Mouse (Mus musculus) stomach, embryonic 15.5 days (tissue): ENCODE measurements around the gene Olfr437. TPM values are rescaled to one million over a fixed set of nuclear protein-coding genes. Genes with fewer than 3 reads are reported as not detected.
"Not testable (repeated sequence)": the region's sequence is repeated elsewhere in the genome, so short reads cannot be mapped to it uniquely, and the experiment has no call there.

Experiments
- ATAC-seq: fragments of 200-750 bp; cut with Nextera tagmentation; 2 replicates; pipeline ENCODE4 v1.8.0; 2017; ENCODE audit warnings: low read depth, moderate number of reproducible peaks, moderate TSS enrichment; ENCODE audit not compliant: insufficient read depth, low FRiP score
- H3K27ac ChIP-seq: fragments of 300-500 bp; sonication (generic); 2 replicates; pipeline ENCODE4 v1.5.1; 2015; ENCODE audit warnings: mild to moderate bottlenecking, inconsistent platforms
- H3K27me3 ChIP-seq: fragments of 300-500 bp; sonication (generic); replicated peaks from 2 replicates; pipeline ENCODE4 v1.6.1; 2015; ENCODE audit warnings: inconsistent platforms
- H3K36me3 ChIP-seq: fragments of 300-500 bp; sonication (generic); 2 replicates; pipeline ENCODE4 v1.6.1; 2015; ENCODE audit warnings: inconsistent platforms
- H3K4me1 ChIP-seq: fragments of 300-500 bp; sonication (generic); 2 replicates; pipeline ENCODE4 v1.6.1; 2015; ENCODE audit warnings: inconsistent platforms
- H3K4me2 ChIP-seq: fragments of 300-500 bp; sonication (generic); 2 replicates; pipeline ENCODE4 v1.6.1; 2015; ENCODE audit warnings: mild to moderate bottlenecking, inconsistent platforms
- H3K4me3 ChIP-seq: fragments of 300-500 bp; sonication (generic); replicated peaks from 2 replicates; pipeline ENCODE4 v1.5.1; 2015; ENCODE audit warnings: inconsistent platforms
- H3K9ac ChIP-seq: fragments of 300-500 bp; sonication (generic); 2 replicates; pipeline ENCODE4 v1.6.1; 2015; ENCODE audit warnings: inconsistent platforms
- H3K9me3 ChIP-seq: fragments of 300-500 bp; sonication (generic); 2 replicates; pipeline ENCODE4 v1.6.1; 2016; ENCODE audit warnings: inconsistent platforms
- polyA plus RNA-seq: library from polyadenylated mRNA; unstranded; fragments of >200 nt; fragmentation: Nextera tagmentation; extraction: Ambion mirVana; gene quantifications from 2 replicates; pipeline ENCODE4 v1.2.1, GENCODE M21; 2015

Gene Olfr437
- polyA plus RNA-seq, 1 experiment from 2014 or later: not detected

GRCm38 (mm10) chr6:43212873-43213272, 49.8 kb downstream of the Olfr437 start, which contains the start of gene Olfr434:
Gene Olfr434, plus strand, starts transcription at chr6:43213021.
- ATAC-seq, H3K9me3 ChIP-seq, H3K27me3 ChIP-seq, H3K4me3 ChIP-seq, H3K4me2 ChIP-seq, H3K36me3 ChIP-seq, H3K4me1 ChIP-seq, H3K27ac ChIP-seq, H3K9ac ChIP-seq: not testable (repeated sequence)

Other genes with a start within 250 kb of the Olfr437 start
- not detected in 2 replicates for gene Olfr446, start 241.9 kb upstream of the Olfr437 start, polyA plus RNA-seq
- gene Olfr444, start 214.2 kb upstream of the Olfr437 start, polyA plus RNA-seq: not detected in 2 replicates
- gene Olfr441, start 56.9 kb upstream of the Olfr437 start, polyA plus RNA-seq: not detected in 2 replicates
- gene Olfr237-ps1, start 16.7 kb upstream of the Olfr437 start, polyA plus RNA-seq: not detected in 2 replicates
- gene Olfr13, start 8.9 kb downstream of the Olfr437 start, polyA plus RNA-seq: not detected in 2 replicates
- not detected in 2 replicates for gene Olfr435, start 33.9 kb downstream of the Olfr437 start, polyA plus RNA-seq
- not detected in 2 replicates for gene Olfr434, start 49.7 kb downstream of the Olfr437 start, polyA plus RNA-seq
- not detected in 2 replicates for gene Olfr47, start 68.2 kb downstream of the Olfr437 start, polyA plus RNA-seq
- gene Arhgef5, start 102.3 kb downstream of the Olfr437 start, polyA plus RNA-seq: 17.1 and 18.4 TPM in 2 replicates
- gene Nobox, start 146.3 kb downstream of the Olfr437 start, polyA plus RNA-seq: 0.06 TPM in 1 of 2 replicates, not detected in the other